Mouse (Mus musculus) left cerebral cortex, adult 2 months (tissue): ENCODE results near the gene Hspa1l. TPM values are rescaled to one million over a fixed set of nuclear protein-coding genes. Genes with fewer than 3 reads are reported as not detected.
"Not testable (repeated sequence)": the region's sequence is repeated elsewhere in the genome, so short reads cannot be mapped to it uniquely, and the experiment has no call there.

Experiments used
- DNase-seq, 2 experiments: peaks; one replicate each; pipeline ENCODE4 v3.0.0; 2021 to 2022; ENCODE audit warnings: low spot score in 2 of 2, mixed read lengths in 1 of 2; ENCODE audit errors: extremely low spot score in 1 of 2
- H3K27ac ChIP-seq: fragments of 200-600 bp; 2 replicates; pipeline ENCODE4 v1.8.1; 2022
- H3K4me3 ChIP-seq: fragments of 200-600 bp; 2 replicates; pipeline ENCODE4 v1.8.1; 2022
- CTCF ChIP-seq: fragments of 200-600 bp; IDR thresholded peaks from 2 replicates; pipeline ENCODE4 v1.8.1; 2022; ENCODE audit warnings: antibody characterized with exemption, mild to moderate bottlenecking, moderate library complexity
- intact Hi-C: fragments of 180-260 bp; cut with DNase I; formaldehyde crosslinking; loops from one replicate; pipeline ENCODE4 v1.15.1; 2025
- total RNA-seq, 2 experiments: library from RNA; stranded (reverse); gene quantifications; 2 replicates each; pipeline ENCODE4 v1.2.3; 2021

Gene Hspa1l
- total RNA-seq, 2 experiments from 2014 or later: 0.34 to 0.42 TPM

GRCm38 (mm10) chr17:35000717-35001451 lies 28.4 kb downstream of the Hspa1l start, which contains the start of gene Vars:
TSS of gene Vars (plus strand) at chr17:35000987.
- DNase-seq: peak; percentile 77 to 78
- intact Hi-C loops: loop anchor here (5.0 kb wide), 1 partner anchor 121 kb away; the partner anchor contains the start of genes Csnk2b and Gpank1
- H3K4me3 ChIP-seq: peak within 1 kb of the TSS; percentile 90
- H3K27ac ChIP-seq: peak within 1 kb of the TSS; percentile 99
- TF ChIP-seq CTCF: no peak

- intact Hi-C loops: loop anchor here (5.0 kb wide), 1 partner anchor 121 kb away; the partner anchor contains the start of genes Csnk2b and Gpank1
- peak overlapping the region; percentile 99 for H3K27ac ChIP-seq
- TF ChIP-seq CTCF: no peak
- H3K4me3 ChIP-seq: peak overlapping the region; percentile 90
- DNase-seq: no peak
Measured at GRCm38 (mm10) chr17:35001452-35002152, 29.1 kb downstream of the Hspa1l start.

GRCm38 (mm10) chr17:35002153-35002865 lies 29.8 kb downstream of the Hspa1l start:
- H3K27ac ChIP-seq: no peak overlapping the region
- intact Hi-C loops: loop anchor here (5.0 kb wide), 1 partner anchor 120 kb away; the partner anchor contains the start of genes Csnk2b and Gpank1

GRCm38 (mm10) chr17:35003022-35003838 lies 30.7 kb downstream of the Hspa1l start:
- no peak for DNase-seq
- H3K27ac ChIP-seq: no peak overlapping the region
- intact Hi-C loops: loop anchor here (5.0 kb wide), 1 partner anchor 119 kb away; the partner anchor contains the start of genes Csnk2b and Gpank1

More at GRCm38 (mm10) chr17:35002153-35002865, 29.8 kb downstream of the Hspa1l start:
- peak overlapping the region; percentile 5; the same call in 1 of the 2 replicates for H3K4me3 ChIP-seq
- no peak for DNase-seq
- TF ChIP-seq CTCF: no peak

GRCm38 (mm10) chr17:35004075-35004717 lies 31.7 kb downstream of the Hspa1l start:
- intact Hi-C loops: loop anchor here (5.0 kb wide), 1 partner anchor 118 kb away; the partner anchor contains the start of genes Csnk2b and Gpank1
- Histone ChIP-seq H3K27ac (no peak overlapping the region), H3K4me3 (no peak overlapping the region)
- TF ChIP-seq CTCF: no peak
- DNase-seq: no peak

More at GRCm38 (mm10) chr17:35003022-35003838, 30.7 kb downstream of the Hspa1l start:
- no peak overlapping the region for H3K4me3 ChIP-seq
- TF ChIP-seq CTCF: no peak

- intact Hi-C loops: no loop called here
- DNase-seq: no peak
- Histone ChIP-seq H3K4me3 (no peak overlapping the region), H3K27ac (no peak overlapping the region)
- TF ChIP-seq CTCF: no peak
Measured at GRCm38 (mm10) chr17:35005158-35005557, 32.7 kb downstream of the Hspa1l start.

GRCm38 (mm10) chr17:35005902-35006301 lies 33.4 kb downstream of the Hspa1l start:
- DNase-seq, H3K27ac ChIP-seq, intact Hi-C loops, H3K4me3 ChIP-seq: not testable (repeated sequence)

- intact Hi-C loops: no loop called here
- no peak for DNase-seq
- TF ChIP-seq CTCF: peak; percentile 38
- Histone ChIP-seq H3K27ac (no peak overlapping the region), H3K4me3 (no peak overlapping the region)
Measured at GRCm38 (mm10) chr17:35007387-35007991, 35.0 kb downstream of the Hspa1l start.

GRCm38 (mm10) chr17:35009586-35009985 lies 37.1 kb downstream of the Hspa1l start:
- no peak for DNase-seq
- Histone ChIP-seq H3K4me3 (no peak overlapping the region), H3K27ac (no peak overlapping the region)
- no peak for TF ChIP-seq CTCF
- intact Hi-C loops: no loop called here

- intact Hi-C loops: no loop called here
- H3K4me3 ChIP-seq: no peak overlapping the region
- DNase-seq: no peak
- H3K27ac ChIP-seq: no peak overlapping the region
- TF ChIP-seq CTCF: no peak
Measured at GRCm38 (mm10) chr17:35011440-35011839, 38.9 kb downstream of the Hspa1l start.
